Mouse (Mus musculus) liver, postnatal 0 days (tissue): ENCODE measurements around the gene Accsl.

Experiments
- CTCF ChIP-seq: sonication (generic); IDR thresholded peaks from 2 replicates; pipeline ENCODE4 v1.5.1; 2016; ENCODE audit warnings: antibody characterized with exemption, low read depth
- EP300 ChIP-seq: IDR thresholded peaks from 2 replicates; pipeline ENCODE4 v1.6.1; 2016; ENCODE audit warnings: antibody characterized with exemption, low read depth, mild to moderate bottlenecking

- no peak for TF ChIP-seq CTCF
- no peak for TF ChIP-seq EP300
Measured at GRCm38 (mm10) chr2:93872257-93872656, 3.3 kb upstream of the Accsl start.
